Mouse (Mus musculus) erythroblast, embryonic 14.5 days (primary cell): ENCODE measurements around the gene Nostrin. TPM values are rescaled to one million over a fixed set of nuclear protein-coding genes. Genes with fewer than 3 reads are reported as not detected.

Experiments used
- H3K27me3 ChIP-seq: 2 replicates; pipeline ENCODE4 v1.6.1; 2012; ENCODE audit warnings: inconsistent platforms; ENCODE audit not compliant: control insufficient read depth
- H3K36me3 ChIP-seq: 2 replicates; pipeline ENCODE4 v1.6.1; 2012; ENCODE audit warnings: mild to moderate bottlenecking, inconsistent platforms; ENCODE audit not compliant: control insufficient read depth
- H3K4me1 ChIP-seq: 2 replicates; pipeline ENCODE4 v1.6.1; 2012; ENCODE audit warnings: inconsistent platforms; ENCODE audit not compliant: control insufficient read depth
- H3K4me3 ChIP-seq: replicated peaks from 2 replicates; pipeline ENCODE3; 2012; ENCODE audit warnings: moderate library complexity, mild to moderate bottlenecking, inconsistent platforms
- H3K9me3 ChIP-seq: 2 replicates; pipeline ENCODE4 v1.6.1; 2012; ENCODE audit warnings: low read length, inconsistent platforms, mixed read lengths; ENCODE audit not compliant: control insufficient read depth
- GATA1 ChIP-seq: IDR thresholded peaks from 2 replicates; pipeline ENCODE4 v1.6.1; 2012; ENCODE audit warnings: low read length, inconsistent platforms, mixed read lengths
- TAL1 ChIP-seq: IDR thresholded peaks from 3 replicates; pipeline ENCODE4 v1.6.1; 2012; ENCODE audit warnings: low read length, inconsistent platforms, mixed read lengths
- polyA plus RNA-seq: library from polyadenylated mRNA; stranded (reverse); fragments of >175 nt; gene quantifications from 2 replicates; pipeline ENCODE4 v1.2.3, GENCODE M21; 2012

Nostrin gene
- polyA plus RNA-seq, 1 experiment, result not detected

- no peak for TF ChIP-seq TAL1
- TF ChIP-seq GATA1, result no peak
- Histone ChIP-seq H3K9me3 (no peaks in the 10 kb centered on the region), H3K4me3 (no peak overlapping the region), H3K36me3 (no peaks in the 10 kb centered on the region), H3K4me1 (no peaks in the 10 kb centered on the region), H3K27me3 (no peaks in the 10 kb centered on the region)
These were observed 3.2 kb downstream of the Nostrin start for GRCm38 (mm10) chr2:69138759-69139158.

- Histone ChIP-seq H3K4me3 (no peak overlapping the region), H3K27me3 (no peaks in the 10 kb centered on the region), H3K9me3 (no peaks in the 10 kb centered on the region), H3K36me3 (no peaks in the 10 kb centered on the region), H3K4me1 (no peaks in the 10 kb centered on the region)
- TF ChIP-seq TAL1 (no peak), GATA1 (no peak)
These were observed 4.6 kb downstream of the Nostrin start for GRCm38 (mm10) chr2:69140215-69140614.

GRCm38 (mm10) chr2:69140816-69141215 is 5.2 kb downstream of the Nostrin start:
- TF ChIP-seq TAL1 (no peak), GATA1 (no peak)
- H3K9me3 ChIP-seq, result no peaks in the 10 kb centered on the region
- H3K4me1 ChIP-seq, result no peaks in the 10 kb centered on the region
- H3K27me3 ChIP-seq, result no peaks in the 10 kb centered on the region
- no peak overlapping the region for H3K4me3 ChIP-seq
- H3K36me3 ChIP-seq, result no peaks in the 10 kb centered on the region

GRCm38 (mm10) chr2:69148691-69149090 is 13.1 kb downstream of the Nostrin start:
- Histone ChIP-seq H3K4me3 (no peak overlapping the region), H3K27me3 (no peaks in the 10 kb centered on the region), H3K9me3 (no peaks in the 10 kb centered on the region), H3K36me3 (no peaks in the 10 kb centered on the region), H3K4me1 (no peaks in the 10 kb centered on the region)
- TF ChIP-seq TAL1 (no peak), GATA1 (no peak)

GRCm38 (mm10) chr2:69149154-69149553 is 13.6 kb downstream of the Nostrin start:
- Histone ChIP-seq H3K36me3 (no peaks in the 10 kb centered on the region), H3K4me3 (no peak overlapping the region), H3K4me1 (no peaks in the 10 kb centered on the region), H3K9me3 (no peaks in the 10 kb centered on the region), H3K27me3 (no peaks in the 10 kb centered on the region)
- TF ChIP-seq TAL1 (no peak), GATA1 (no peak)

GRCm38 (mm10) chr2:69150841-69151240 is 15.2 kb downstream of the Nostrin start:
- no peaks in the 10 kb centered on the region for H3K36me3 ChIP-seq
- no peak overlapping the region for H3K4me3 ChIP-seq
- no peaks in the 10 kb centered on the region for H3K27me3 ChIP-seq
- H3K4me1 ChIP-seq, result no peaks in the 10 kb centered on the region
- TF ChIP-seq TAL1, result no peak
- TF ChIP-seq GATA1, result no peak
- no peaks in the 10 kb centered on the region for H3K9me3 ChIP-seq

- H3K9me3 ChIP-seq, result no peaks in the 10 kb centered on the region
- no peaks in the 10 kb centered on the region for H3K27me3 ChIP-seq
- no peaks in the 10 kb centered on the region for H3K36me3 ChIP-seq
- H3K4me1 ChIP-seq, result no peaks in the 10 kb centered on the region
- no peak for TF ChIP-seq GATA1
- TF ChIP-seq TAL1, result no peak
- no peak overlapping the region for H3K4me3 ChIP-seq
These were observed 20.3 kb downstream of the Nostrin start for GRCm38 (mm10) chr2:69155861-69156260.

- Histone ChIP-seq H3K9me3 (no peaks in the 10 kb centered on the region), H3K4me1 (no peaks in the 10 kb centered on the region), H3K27me3 (no peaks in the 10 kb centered on the region), H3K36me3 (no peaks in the 10 kb centered on the region), H3K4me3 (no peak overlapping the region)
- TF ChIP-seq GATA1 (no peak), TAL1 (no peak)
These were observed 20.7 kb downstream of the Nostrin start for GRCm38 (mm10) chr2:69156283-69156682.

GRCm38 (mm10) chr2:69158907-69159306 is 23.3 kb downstream of the Nostrin start:
- H3K9me3 ChIP-seq, result no peaks in the 10 kb centered on the region
- H3K36me3 ChIP-seq, result no peaks in the 10 kb centered on the region
- no peaks in the 10 kb centered on the region for H3K27me3 ChIP-seq
- H3K4me3 ChIP-seq, result no peak overlapping the region
- TF ChIP-seq GATA1, result no peak
- no peak for TF ChIP-seq TAL1
- no peaks in the 10 kb centered on the region for H3K4me1 ChIP-seq

GRCm38 (mm10) chr2:69170395-69171077 is 34.9 kb downstream of the Nostrin start:
- Histone ChIP-seq H3K4me1 (no peaks in the 10 kb centered on the region), H3K4me3 (no peak overlapping the region), H3K9me3 (no peaks in the 10 kb centered on the region), H3K36me3 (no peaks in the 10 kb centered on the region; the same call in 1 of the 2 replicates), H3K27me3 (no peaks in the 10 kb centered on the region)
- TF ChIP-seq TAL1 (no peak), GATA1 (no peak)
